Mouse (Mus musculus) thymus, adult 18-20 months (tissue): ENCODE measurements around the gene Atp6v0a4.

Experiments
- DNase-seq, 2 experiments: peaks; one replicate each; pipeline ENCODE4 v3.0.0; 2022; ENCODE audit warnings: mixed read lengths in 2 of 2

The Atp6v0a4 gene

DNA sequence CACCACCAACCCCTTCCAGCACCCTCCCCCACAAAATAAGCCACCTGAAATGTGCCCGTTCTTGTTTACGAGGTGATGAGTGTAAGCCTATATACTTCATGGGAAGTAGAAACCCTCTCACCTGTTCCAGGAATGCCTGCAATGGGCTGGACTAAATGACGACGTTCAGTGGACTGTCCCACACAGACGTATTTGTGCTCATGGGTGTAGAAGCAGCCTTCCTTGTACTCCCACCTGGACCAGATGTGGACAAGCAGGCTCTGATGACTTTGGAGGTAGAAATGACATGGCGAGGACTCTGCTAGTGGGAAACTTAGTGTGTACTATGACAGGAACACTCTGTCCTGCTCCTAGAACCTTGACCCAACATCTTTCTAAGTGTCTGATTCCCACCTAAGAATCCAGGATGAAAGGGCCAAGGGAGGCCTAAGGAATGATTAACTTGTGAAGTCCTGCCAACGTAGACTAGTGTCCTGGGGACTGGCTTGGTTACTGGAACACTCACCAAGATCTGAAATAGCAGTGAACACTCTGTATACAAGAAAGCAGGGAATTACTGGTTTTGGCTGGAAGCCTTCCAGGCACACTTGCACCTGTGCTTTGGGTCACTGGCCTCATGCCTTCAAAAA, at the start of gene Atp6v0a4:
Atp6v0a4 (minus strand) TSS at position 380 of the 629 bp plus-strand sequence.
- no peak for DNase-seq

DNA sequence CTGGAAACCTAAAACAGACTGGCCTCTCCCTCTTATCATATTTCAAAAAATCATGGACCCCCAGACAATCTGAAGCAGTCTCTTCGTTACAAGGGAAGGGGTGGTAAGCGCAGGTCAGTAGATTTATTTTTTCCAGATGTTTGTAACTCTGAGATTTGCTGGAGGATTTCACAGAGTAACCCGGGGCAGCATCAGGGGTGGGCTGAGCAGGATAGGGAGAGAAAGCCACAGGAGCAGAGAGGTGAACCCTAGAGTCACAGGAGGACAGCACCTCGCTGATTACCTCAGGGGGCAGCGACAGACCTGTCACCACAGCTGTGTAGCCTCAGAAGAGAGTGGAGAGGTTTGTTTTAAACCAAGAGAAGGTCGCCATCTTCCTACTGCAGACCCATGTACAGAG, 41.0 kb upstream of the Atp6v0a4 start:
- no peak for DNase-seq

DNA sequence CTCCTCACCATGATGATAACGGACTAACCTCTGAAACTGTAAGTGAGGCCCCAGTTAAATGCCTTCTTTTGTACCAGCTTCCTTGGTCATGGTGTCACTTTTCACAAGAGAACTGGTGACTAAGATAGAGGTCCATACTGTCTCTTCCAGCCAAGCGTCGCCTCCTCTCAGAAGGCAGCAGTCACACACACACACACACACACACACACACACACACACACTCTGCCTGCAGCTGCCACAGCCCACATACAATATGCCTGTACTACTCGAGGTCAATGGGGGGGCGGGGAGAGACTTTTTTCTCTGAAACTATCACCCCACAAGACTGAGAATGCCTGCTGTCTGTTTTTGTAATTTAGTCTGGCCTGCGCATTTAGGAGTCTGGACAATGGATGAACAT, 40.3 kb upstream of the Atp6v0a4 start:
- no peak for DNase-seq

DNA sequence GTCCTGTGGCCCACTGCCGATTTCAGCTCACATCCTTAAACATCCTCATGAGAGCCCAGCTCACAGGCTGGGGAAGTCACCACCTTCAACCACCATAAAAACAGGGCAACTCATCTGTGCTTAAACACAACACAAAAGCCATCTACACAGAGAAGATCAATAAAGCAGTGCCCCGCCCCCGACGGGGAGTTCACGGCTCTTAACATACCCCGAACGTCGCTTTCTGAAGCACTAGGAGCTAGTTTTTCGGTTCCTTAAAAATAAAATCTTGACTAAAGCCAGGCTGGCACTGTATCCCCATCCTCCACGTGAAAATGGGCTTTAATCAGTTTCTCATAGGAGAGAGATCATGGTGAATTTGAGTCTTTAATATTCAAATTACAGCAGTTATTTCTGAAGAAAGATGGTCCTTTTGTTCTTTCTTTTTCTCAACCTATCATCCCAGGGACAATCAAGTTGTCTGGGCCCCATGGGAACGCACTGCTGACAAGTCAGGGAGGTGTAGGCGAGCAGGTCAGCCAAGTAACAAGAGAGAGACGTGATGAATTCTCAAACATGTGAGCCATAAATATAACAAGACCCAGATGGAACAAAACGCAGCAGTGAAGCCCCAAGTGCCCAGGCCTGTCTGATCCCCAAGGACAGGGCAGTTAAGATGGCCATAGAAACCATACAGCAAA, 38.6 kb upstream of the Atp6v0a4 start:
- no peak for DNase-seq

- no peak for DNase-seq
These were observed 36.2 kb upstream of the Atp6v0a4 start for GRCm38 (mm10) chr6:38160556-38160955.

DNA sequence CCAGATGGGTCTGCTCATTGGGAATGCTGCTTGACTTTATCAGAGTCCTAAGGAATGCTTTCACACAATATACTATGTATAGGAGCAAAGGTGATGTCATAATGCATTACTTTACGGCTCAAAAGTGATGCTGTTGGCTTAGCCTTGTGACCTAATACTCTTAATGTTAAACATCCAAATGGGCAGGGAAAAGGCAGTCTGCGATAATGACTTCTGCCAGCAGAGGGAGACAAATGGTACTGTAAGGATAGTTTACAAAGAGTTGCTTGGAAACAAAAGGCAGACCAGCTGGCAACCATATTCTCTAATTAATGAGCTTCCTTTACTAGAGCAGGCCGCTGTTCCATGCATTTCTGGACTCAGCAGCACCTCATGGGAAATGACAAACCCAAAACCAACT, 35.7 kb upstream of the Atp6v0a4 start:
- DNase-seq = peak; percentile 9 to 38

DNA sequence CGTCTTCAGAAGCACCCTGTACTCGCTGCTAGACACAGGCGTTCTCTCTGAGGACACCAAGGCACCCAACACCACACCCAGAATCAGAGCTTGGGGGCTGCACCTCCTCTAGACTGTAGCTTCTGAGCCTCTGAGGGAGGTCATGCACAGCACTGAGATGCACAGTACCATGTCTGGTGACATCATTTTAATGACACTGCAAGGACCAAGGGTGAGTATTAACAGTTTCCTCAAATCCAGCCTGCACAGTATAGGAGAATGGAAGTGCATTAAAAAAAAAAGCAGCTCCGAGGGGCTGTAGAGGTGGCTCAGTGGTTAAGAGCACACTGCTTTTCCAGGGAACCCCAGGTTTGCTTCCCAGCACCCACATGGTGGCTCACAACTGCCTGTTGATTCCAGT, 35.2 kb upstream of the Atp6v0a4 start:
- no peak for DNase-seq

DNA sequence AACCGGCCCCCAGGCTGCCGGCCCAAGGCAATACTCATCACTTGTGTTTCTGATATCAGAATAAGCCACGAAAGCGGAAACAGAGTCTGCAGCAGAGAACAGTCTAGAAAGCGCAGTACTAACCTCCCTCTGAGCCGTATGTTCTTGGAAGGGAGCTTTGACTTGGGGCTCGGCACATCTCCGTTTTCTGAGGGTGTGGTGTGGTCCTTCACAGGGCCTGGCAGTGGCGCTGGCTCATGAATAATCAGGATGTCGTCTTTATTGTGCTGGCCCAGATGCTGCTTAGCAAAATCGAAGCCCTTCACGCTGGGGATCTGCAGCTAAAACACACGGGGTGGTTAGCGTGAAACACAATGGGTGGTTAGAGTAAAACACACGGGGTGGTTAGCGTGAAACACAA, 33.5 kb upstream of the Atp6v0a4 start:
- no peak for DNase-seq

GRCm38 (mm10) chr6:38156204-38156603, 31.8 kb upstream of the Atp6v0a4 start:
- DNase-seq = no peak

DNA sequence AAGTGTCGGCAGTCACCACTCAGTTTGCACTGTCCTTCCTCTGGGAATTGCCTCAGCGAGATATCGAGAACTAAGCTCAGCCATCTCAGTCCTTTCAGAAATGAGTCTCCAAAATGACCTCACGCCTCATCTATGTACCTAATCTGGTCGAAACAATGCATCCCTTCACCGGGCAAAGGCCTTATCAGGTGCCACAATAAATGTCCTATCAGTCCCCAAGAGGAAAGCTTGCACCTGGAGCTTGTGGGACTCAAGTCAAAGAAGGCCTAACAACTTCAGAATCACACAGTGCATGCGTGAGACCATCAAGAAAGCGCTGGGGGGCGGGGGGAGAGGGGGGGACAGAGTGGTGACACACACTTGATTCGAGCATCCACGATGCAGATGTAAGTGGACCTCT, 27.9 kb upstream of the Atp6v0a4 start:
- no peak for DNase-seq

GRCm38 (mm10) chr6:38149483-38149882, 25.1 kb upstream of the Atp6v0a4 start:
- DNase-seq = no peak

- DNase-seq = no peak
These were observed 24.2 kb upstream of the Atp6v0a4 start for GRCm38 (mm10) chr6:38148626-38149025.

DNA sequence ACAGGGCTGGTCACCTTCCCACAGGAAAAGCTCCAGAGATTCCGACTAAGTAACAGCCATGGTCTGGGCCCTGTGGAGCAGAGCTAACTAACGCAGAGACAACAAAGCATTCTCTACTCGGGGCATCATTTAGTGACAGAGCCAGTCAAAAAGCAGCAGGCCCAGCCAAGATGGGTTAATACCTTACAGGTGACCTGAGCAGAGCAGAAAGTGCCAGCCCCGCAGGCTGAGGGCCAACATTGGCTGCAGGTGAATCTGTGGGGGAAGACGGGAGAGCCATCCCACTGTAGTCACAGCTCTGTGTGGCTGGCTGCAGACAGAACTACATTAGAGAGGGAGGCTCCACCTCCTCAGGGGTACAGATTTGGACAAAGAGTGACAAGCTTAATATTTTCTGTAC, 22.9 kb upstream of the Atp6v0a4 start:
- no peak for DNase-seq

- DNase-seq = no peak
These were observed 21.2 kb upstream of the Atp6v0a4 start for GRCm38 (mm10) chr6:38145463-38146065.

- no peak for DNase-seq
These were observed 20.0 kb upstream of the Atp6v0a4 start for GRCm38 (mm10) chr6:38144161-38144998.

GRCm38 (mm10) chr6:38140402-38140801, 16.0 kb upstream of the Atp6v0a4 start:
- no peak for DNase-seq

DNA sequence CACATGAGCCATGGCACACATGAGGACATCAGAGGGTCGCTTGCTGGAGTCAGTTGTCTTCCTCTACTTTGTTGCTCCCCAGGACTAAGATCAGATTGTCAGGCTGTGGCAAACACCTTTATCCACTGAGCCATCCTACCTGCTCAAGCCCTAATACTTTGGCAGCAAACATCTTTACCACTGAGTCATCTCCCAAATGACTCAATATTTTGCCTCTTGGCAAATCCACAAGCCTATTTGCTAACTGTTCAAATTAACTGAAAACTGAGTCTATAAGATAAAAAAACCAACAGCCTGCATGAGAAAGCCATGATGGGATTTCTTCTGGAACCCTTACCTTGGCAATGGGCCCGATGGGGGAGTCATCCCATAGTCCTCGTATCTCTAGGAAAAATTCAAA, 14.7 kb upstream of the Atp6v0a4 start:
- DNase-seq = no peak

- no peak for DNase-seq
These were observed 10.6 kb upstream of the Atp6v0a4 start for GRCm38 (mm10) chr6:38134806-38135559.

- DNase-seq = no peak
These were observed 7.4 kb upstream of the Atp6v0a4 start for GRCm38 (mm10) chr6:38131801-38132231.

DNA sequence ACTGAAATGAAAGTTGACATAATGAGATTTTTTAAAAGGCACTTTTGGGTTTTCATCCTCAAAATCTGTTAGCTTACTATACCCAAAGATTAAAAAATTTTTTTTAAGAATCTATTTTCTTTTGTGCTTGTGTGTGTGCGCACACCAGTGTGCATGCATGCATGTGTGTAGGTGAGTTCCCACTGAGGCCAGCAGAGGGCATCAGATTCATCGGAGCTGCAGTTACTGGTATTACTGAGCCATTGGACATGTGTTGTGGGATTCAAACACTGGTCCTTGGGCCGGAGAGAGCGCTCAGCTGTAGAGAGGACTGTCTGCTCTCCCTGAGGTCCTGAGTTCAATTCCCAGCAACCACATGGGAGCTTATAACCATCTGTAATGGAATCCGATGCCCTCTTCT, 5.5 kb upstream of the Atp6v0a4 start:
- no peak for DNase-seq

GRCm38 (mm10) chr6:38128115-38128514, 3.7 kb upstream of the Atp6v0a4 start:
- DNase-seq = no peak

GRCm38 (mm10) chr6:38125462-38125861, 1.1 kb upstream of the Atp6v0a4 start:
- DNase-seq = no peak

- DNase-seq = no peak
These were observed 496 bp upstream of the Atp6v0a4 start for GRCm38 (mm10) chr6:38124882-38125281.
